Mouse (Mus musculus) spleen, adult 2 months (tissue): Measurements from ENCODE around the gene Fnip1.

Source experiments
- CTCF ChIP-seq: fragments of 200-500 bp; IDR thresholded peaks from 2 replicates; pipeline ENCODE4 v1.5.1; 2011; ENCODE audit warnings: mild to moderate bottlenecking, inconsistent platforms; ENCODE audit not compliant: insufficient read depth, insufficient read length, insufficient replicate concordance; ENCODE audit errors: extremely low read depth
- POLR2A ChIP-seq: fragments of 200-500 bp; IDR thresholded peaks from 2 replicates; pipeline ENCODE4 v1.6.1; 2011; ENCODE audit warnings: low read depth, low read length, inconsistent platforms

DNA sequence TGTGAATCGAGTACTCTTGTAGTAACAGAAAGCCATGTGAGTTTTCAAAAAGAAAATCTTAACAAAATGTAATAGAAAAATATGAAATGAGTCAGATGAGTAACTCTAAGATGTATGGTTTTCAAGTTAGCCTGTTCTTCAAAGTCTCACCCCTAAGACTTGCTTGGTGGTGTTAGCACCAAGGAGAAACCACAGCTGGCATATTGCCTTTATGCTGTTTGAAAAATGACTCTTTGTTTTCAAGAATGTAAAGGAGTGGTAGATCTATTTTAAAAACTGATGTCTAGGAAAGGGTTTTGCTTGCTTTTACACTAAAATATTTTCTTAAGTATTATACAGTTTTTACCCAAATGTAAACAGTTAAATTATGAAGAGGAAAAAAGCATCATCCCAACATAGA, 16.5 kb downstream of the Fnip1 start:
- TF ChIP-seq CTCF = no peak
- TF ChIP-seq POLR2A = no peak
